Mouse (Mus musculus): ENCODE results near the gene Hps1. TPM values are rescaled to one million over a fixed set of nuclear protein-coding genes. Genes with fewer than 3 reads are reported as not detected.

The Hps1 gene
- polyA plus RNA-seq (2012; rRNA removed) = 31.1 and 43.0 TPM in 2 replicates

- peak; percentile 98 for DNase-seq (ENCODE audit: low read depth)
- TF ChIP-seq CTCF (IDR thresholded peaks at IDR 0.05; ENCODE audit: borderline replicate concordance, extremely low read depth, insufficient read depth, insufficient read length) (0 out of 2 replicates have a peak, but pooled peaks have one; percentile 1), POLR2A (IDR thresholded peaks at IDR 0.05; ENCODE audit: borderline replicate concordance, extremely low read depth, insufficient read depth, insufficient read length, poor library complexity, severe bottlenecking) (no peak; the same call in 1 of the 2 replicates)
These were observed at the start of gene Hps1 for GRCm38 (mm10) chr19:42779531-42780155. Gene Hps1, minus strand, starts transcription at chr19:42779978.

DNA sequence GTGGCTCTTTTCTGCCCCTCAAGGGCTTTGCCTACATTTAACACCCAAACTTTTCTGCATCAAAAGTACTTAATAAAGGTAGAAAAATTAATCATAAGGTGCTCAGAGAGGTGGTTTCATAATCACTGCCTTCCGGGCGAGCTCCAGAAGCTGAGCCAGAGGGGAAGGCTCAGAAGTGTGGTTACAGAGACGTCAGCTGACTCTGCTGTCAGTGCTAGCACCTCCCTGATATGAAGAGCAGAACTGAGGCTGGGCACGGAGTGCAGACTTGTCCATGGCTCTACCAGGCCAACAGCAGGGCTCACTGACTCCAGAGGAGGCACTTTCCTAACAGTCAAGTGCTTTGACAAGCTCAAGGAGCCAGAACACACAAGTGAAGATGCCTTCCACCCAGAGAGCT lies 49.4 kb upstream of the Hps1 start:
- no peak for DNase-seq (ENCODE audit: low read depth)

GRCm38 (mm10) chr19:42827843-42828242 lies 48.1 kb upstream of the Hps1 start:
- TF ChIP-seq POLR2A (IDR thresholded peaks at IDR 0.05; ENCODE audit: borderline replicate concordance, extremely low read depth, insufficient read depth, insufficient read length, poor library complexity, severe bottlenecking) = no peak

More for the DNA sequence above, 49.4 kb upstream of the Hps1 start:
- TF ChIP-seq POLR2A (IDR thresholded peaks at IDR 0.05; ENCODE audit: borderline replicate concordance, extremely low read depth, insufficient read depth, insufficient read length, poor library complexity, severe bottlenecking) (no peak), CTCF (IDR thresholded peaks at IDR 0.05; ENCODE audit: borderline replicate concordance, extremely low read depth, insufficient read depth, insufficient read length) (no peak)

GRCm38 (mm10) chr19:42820109-42820508 lies 40.3 kb upstream of the Hps1 start:
- TF ChIP-seq POLR2A (IDR thresholded peaks at IDR 0.05; ENCODE audit: borderline replicate concordance, extremely low read depth, insufficient read depth, insufficient read length, poor library complexity, severe bottlenecking) = no peak
- no peak for TF ChIP-seq CTCF (IDR thresholded peaks at IDR 0.05; ENCODE audit: borderline replicate concordance, extremely low read depth, insufficient read depth, insufficient read length)
- DNase-seq (ENCODE audit: low read depth) = no peak

More at GRCm38 (mm10) chr19:42827843-42828242, 48.1 kb upstream of the Hps1 start:
- DNase-seq (ENCODE audit: low read depth) = no peak

DNA sequence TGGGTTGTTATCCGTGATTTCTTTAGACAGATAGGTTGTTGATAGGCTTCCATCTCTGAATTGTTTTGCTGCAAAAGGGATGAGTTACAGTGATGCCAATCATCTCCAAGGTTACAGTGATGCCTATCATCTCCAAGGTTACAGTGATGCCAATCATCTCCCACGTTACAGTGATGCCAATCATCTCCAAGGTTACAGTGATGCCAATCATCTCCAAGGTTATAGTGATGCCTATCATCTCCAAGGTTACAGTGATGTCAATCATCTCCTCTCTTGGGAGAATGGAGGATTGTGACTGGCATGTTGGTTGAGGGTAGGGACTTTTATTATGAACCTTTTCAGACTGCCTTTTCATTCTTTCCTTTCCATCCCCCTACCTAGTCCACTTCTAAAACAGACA lies 38.0 kb upstream of the Hps1 start:
- DNase-seq (ENCODE audit: low read depth) = peak; percentile 62

GRCm38 (mm10) chr19:42816261-42816660 lies 36.5 kb upstream of the Hps1 start:
- no peak for TF ChIP-seq CTCF (IDR thresholded peaks at IDR 0.05; ENCODE audit: borderline replicate concordance, extremely low read depth, insufficient read depth, insufficient read length)
- no peak for TF ChIP-seq POLR2A (IDR thresholded peaks at IDR 0.05; ENCODE audit: borderline replicate concordance, extremely low read depth, insufficient read depth, insufficient read length, poor library complexity, severe bottlenecking)
- no peak for DNase-seq (ENCODE audit: low read depth)

More for the DNA sequence above, 38.0 kb upstream of the Hps1 start:
- no peak for TF ChIP-seq POLR2A (IDR thresholded peaks at IDR 0.05; ENCODE audit: borderline replicate concordance, extremely low read depth, insufficient read depth, insufficient read length, poor library complexity, severe bottlenecking)
- TF ChIP-seq CTCF (IDR thresholded peaks at IDR 0.05; ENCODE audit: borderline replicate concordance, extremely low read depth, insufficient read depth, insufficient read length) = no peak

- no peak for DNase-seq (ENCODE audit: low read depth)
- TF ChIP-seq CTCF (IDR thresholded peaks at IDR 0.05; ENCODE audit: borderline replicate concordance, extremely low read depth, insufficient read depth, insufficient read length) = no peak
- TF ChIP-seq POLR2A (IDR thresholded peaks at IDR 0.05; ENCODE audit: borderline replicate concordance, extremely low read depth, insufficient read depth, insufficient read length, poor library complexity, severe bottlenecking) = no peak
These were observed 30.4 kb upstream of the Hps1 start for GRCm38 (mm10) chr19:42810140-42810539.

GRCm38 (mm10) chr19:42809491-42809890 lies 29.7 kb upstream of the Hps1 start:
- no peak for DNase-seq (ENCODE audit: low read depth)
- TF ChIP-seq POLR2A (IDR thresholded peaks at IDR 0.05; ENCODE audit: borderline replicate concordance, extremely low read depth, insufficient read depth, insufficient read length, poor library complexity, severe bottlenecking) (no peak), CTCF (IDR thresholded peaks at IDR 0.05; ENCODE audit: borderline replicate concordance, extremely low read depth, insufficient read depth, insufficient read length) (no peak)

DNA sequence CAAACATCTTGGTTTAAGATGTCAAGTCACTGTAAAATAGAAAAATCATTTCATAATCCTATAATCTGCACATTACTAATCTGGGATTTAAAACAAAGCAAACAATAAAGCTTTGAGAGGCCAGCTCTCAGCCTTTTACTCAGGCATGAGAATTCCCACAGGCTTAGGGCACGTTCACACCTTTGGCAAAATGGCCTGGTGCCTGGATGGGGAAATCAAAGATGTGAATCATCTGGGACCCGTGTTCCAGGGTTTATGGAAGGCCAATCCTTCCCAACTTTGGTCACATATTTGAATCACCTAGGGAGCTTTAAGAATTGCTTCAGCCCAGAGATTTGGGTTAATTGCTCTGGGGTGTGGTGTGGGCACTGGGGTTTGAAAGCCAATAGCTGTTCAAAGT lies 18.1 kb upstream of the Hps1 start:
- no peak for DNase-seq (ENCODE audit: low read depth)
- no peak for TF ChIP-seq CTCF (IDR thresholded peaks at IDR 0.05; ENCODE audit: borderline replicate concordance, extremely low read depth, insufficient read depth, insufficient read length)
- TF ChIP-seq POLR2A (IDR thresholded peaks at IDR 0.05; ENCODE audit: borderline replicate concordance, extremely low read depth, insufficient read depth, insufficient read length, poor library complexity, severe bottlenecking) = no peak

GRCm38 (mm10) chr19:42795801-42796200 lies 16.0 kb upstream of the Hps1 start:
- no peak for DNase-seq (ENCODE audit: low read depth)
- no peak for TF ChIP-seq CTCF (IDR thresholded peaks at IDR 0.05; ENCODE audit: borderline replicate concordance, extremely low read depth, insufficient read depth, insufficient read length)
- TF ChIP-seq POLR2A (IDR thresholded peaks at IDR 0.05; ENCODE audit: borderline replicate concordance, extremely low read depth, insufficient read depth, insufficient read length, poor library complexity, severe bottlenecking) = no peak

DNA sequence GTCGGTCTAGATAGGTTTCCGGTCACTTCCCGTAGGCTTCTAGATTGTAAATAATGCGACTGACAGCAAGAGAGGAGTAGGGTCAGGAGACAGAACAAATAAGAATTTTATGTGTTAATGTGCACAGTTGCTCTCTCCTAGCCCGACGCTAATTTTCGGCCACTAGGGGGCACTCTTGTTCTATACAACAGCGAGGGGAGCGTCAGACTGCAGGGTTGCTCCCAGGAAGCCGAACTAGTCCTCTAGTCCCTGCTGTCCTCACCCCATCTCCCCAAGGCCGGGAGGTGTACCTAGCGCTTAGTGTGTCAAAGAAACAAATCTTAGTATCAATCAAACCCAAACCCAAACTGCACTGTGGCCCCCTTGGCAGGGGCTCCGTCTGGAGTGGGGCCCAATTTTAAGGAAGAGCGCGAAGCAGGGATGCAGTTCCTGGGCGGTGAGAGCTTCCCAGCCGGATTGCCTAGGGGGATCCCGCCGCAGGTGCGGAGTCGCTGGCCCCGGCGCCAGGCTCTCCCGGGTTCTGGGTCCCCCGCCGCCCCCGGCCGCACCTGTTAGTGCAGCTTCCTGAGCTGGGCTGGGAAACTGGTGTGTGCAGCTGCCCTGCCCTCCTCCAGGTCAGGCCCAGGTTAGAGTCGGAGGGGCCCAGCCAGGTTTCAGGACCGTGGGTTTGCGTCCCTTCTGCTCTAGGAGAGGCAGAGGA lies 15.3 kb upstream of the Hps1 start:
- peak; percentile 93 for DNase-seq (ENCODE audit: low read depth)
- TF ChIP-seq POLR2A (IDR thresholded peaks at IDR 0.05; ENCODE audit: borderline replicate concordance, extremely low read depth, insufficient read depth, insufficient read length, poor library complexity, severe bottlenecking) (no peak), CTCF (IDR thresholded peaks at IDR 0.05; ENCODE audit: borderline replicate concordance, extremely low read depth, insufficient read depth, insufficient read length) (peak; percentile 94)

DNA sequence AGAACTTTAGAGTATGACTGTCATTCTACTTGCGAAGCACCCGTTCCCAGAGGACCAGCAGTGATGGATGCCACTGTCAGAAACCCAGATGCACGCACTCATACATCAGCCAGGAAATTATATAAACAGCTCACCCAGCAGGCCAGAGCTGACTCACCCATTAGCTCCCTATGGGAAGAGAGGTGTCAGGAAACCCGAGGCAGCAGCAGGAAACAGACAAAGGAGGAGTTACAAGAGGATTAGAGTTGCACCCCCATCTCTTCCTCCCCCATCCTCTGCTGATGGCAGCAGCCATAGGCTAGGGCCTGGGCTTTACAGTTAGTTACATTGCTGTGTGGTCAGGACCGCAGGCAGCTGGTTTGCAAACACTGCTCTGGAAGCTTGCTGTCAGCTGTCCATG lies 8.5 kb upstream of the Hps1 start:
- DNase-seq (ENCODE audit: low read depth) = peak; percentile 29
- no peak for TF ChIP-seq POLR2A (IDR thresholded peaks at IDR 0.05; ENCODE audit: borderline replicate concordance, extremely low read depth, insufficient read depth, insufficient read length, poor library complexity, severe bottlenecking)
- TF ChIP-seq CTCF (IDR thresholded peaks at IDR 0.05; ENCODE audit: borderline replicate concordance, extremely low read depth, insufficient read depth, insufficient read length) = no peak

All from brain, embryonic 14.5 days (tissue).